Mouse (Mus musculus): ENCODE measurements around the gene Nmt1. TPM values are rescaled to one million over a fixed set of nuclear protein-coding genes. Genes with fewer than 3 reads are reported as not detected.
A peak's percentile ranks its signal among the peaks of the same experiment; 100 is the strongest.

Gene Nmt1
- polyA plus RNA-seq, 1 experiment from 2014 or later = 50.8 TPM

DNA sequence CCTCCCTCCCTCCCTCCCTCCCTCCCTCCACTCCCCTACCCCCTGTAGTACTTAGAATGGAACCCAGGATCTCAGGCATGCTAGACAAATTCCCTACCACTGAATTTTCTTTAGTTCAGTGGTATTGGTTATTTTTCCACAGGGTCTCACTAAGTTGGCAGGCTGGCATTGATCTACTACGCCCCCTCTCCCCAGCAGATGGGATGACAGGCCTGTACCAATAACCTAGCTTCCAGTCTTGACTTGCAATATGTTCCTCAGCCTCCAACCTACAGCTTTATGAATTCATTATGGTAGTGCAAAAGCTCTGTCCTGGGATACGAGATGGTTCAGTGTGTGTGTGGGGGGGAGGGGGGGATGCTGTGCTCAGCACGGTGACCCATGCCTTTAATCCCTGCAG, 4.0 kb upstream of the Nmt1 start:
- ATAC-seq (ENCODE audit: insufficient number of reproducible peaks, insufficient read depth, low FRiP score, low TSS enrichment) = no peak
- no peak overlapping the region for H3K4me2 ChIP-seq (replicated peaks)
- no peak overlapping the region for H3K27ac ChIP-seq
- peaks cover 4% of the 10 kb centered on the region; the same call in 1 of the 2 replicates for H3K36me3 ChIP-seq
- no peaks in the 10 kb centered on the region for H3K27me3 ChIP-seq
- H3K4me3 ChIP-seq = no peak overlapping the region
- WGBS = 89% methylated on average over 3 of the region's 3 CpGs
- no peaks in the 10 kb centered on the region for H3K9me3 ChIP-seq
- H3K4me1 ChIP-seq = peaks cover 10% of the 10 kb centered on the region; the same call in 1 of the 2 replicates
- no peak overlapping the region for H3K9ac ChIP-seq

DNA sequence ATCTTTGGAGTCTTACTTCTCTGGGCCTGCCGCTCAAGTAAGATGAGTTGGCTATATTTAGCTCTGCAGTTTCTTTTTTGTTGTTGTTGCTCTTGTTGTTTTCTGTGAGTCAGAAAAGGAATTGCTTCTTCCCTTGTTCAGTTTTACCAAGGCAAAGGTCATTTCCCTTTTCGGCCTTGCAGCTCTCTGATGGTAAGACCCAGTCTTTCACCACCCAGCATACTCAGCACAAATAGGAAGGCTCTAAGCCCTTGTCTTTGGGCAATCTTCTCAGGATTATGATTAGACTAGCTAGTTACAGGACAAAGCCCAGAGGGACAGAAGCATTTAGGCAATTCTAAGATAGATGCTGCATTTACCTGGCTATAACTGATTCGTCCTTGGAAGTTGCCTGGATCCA, 1.1 kb upstream of the Nmt1 start:
- Histone ChIP-seq H3K9ac (no peak overlapping the region), H3K27ac (no peak overlapping the region), H3K27me3 (no peaks in the 10 kb centered on the region), H3K4me2 (replicated peaks) (peak overlapping the region; percentile 61; the same call in 1 of the 2 replicates), H3K4me3 (no peak overlapping the region), H3K4me1 (peaks cover 21% of the 10 kb centered on the region), H3K36me3 (peaks cover 4% of the 10 kb centered on the region; the same call in 1 of the 2 replicates), H3K9me3 (no peaks in the 10 kb centered on the region)
- ATAC-seq (ENCODE audit: insufficient number of reproducible peaks, insufficient read depth, low FRiP score, low TSS enrichment) = no peak
- WGBS = 90% methylated on average over 3 of the region's 3 CpGs

DNA sequence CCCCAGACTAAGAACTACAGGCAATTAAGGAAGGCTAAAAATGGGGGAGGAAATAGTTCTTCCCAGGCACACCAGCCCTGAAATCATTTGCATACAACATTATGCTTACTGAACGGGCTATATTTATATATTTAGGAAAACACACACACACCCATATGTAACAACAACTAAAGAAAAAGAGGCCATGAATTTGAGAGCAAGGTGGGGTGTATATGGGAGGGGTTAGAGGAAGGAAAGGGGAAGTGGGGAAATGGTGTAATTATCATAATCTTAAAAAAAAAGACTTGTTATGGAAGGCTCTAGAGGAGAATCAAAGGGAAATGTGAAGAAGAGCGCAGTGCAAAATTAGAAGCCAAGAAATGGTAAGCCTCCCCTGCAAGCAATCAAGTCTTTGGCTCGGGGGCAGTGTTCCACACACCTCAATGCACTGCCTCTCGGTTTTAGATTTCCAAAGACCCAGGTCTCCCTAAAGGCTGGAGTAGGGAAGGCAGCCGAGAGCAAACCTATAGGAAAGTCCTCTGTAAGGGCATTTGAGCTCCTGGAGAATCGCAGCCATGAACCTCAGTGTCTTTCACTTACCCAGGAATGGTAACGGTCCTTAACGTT, 317 bp upstream of the Nmt1 start:
- Histone ChIP-seq H3K9me3 (no peaks in the 10 kb centered on the region), H3K4me2 (replicated peaks) (peak overlapping the region; percentile 61), H3K27me3 (no peaks in the 10 kb centered on the region), H3K4me1 (peaks cover 21% of the 10 kb centered on the region), H3K4me3 (peak overlapping the region; percentile 53), H3K9ac (peak overlapping the region; percentile 70), H3K27ac (peak overlapping the region; percentile 67), H3K36me3 (peaks cover 4% of the 10 kb centered on the region; the same call in 1 of the 2 replicates)
- ATAC-seq (ENCODE audit: insufficient number of reproducible peaks, insufficient read depth, low FRiP score, low TSS enrichment) = peak; percentile 43
- 14% methylated on average over 8 of the region's 8 CpGs for WGBS

DNA sequence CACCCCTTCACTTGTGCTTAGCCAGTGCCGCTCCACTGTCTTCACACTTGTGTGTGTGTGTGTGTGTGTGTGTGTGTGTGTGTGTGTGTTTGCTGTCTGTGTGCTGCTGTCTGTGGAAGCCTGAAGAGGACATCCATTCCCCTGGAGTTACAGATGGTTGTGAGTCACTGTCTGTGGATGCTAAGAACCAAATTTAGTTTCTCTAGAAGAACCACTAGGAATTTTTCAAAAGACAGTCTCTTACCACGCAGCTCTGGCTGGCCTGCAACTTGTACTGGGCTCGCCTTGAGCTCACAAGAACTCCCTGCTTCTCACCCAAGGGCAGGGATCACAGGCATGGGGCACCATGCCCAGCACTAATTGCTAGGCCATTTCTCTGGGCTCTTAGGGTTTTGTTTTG, 5.0 kb downstream of the Nmt1 start:
- peaks cover 11% of the 10 kb centered on the region for H3K4me1 ChIP-seq
- H3K36me3 ChIP-seq = 0 out of 2 replicates have a peak, but pooled peaks cover 1% of the 10 kb centered on the region
- H3K27ac ChIP-seq = no peak overlapping the region
- no peaks in the 10 kb centered on the region for H3K9me3 ChIP-seq
- H3K4me3 ChIP-seq = no peak overlapping the region
- no peaks in the 10 kb centered on the region for H3K27me3 ChIP-seq
- H3K4me2 ChIP-seq (replicated peaks) = no peak overlapping the region
- WGBS = 93% methylated on average over 3 of the region's 3 CpGs
- no peak overlapping the region for H3K9ac ChIP-seq
- no peak for ATAC-seq (ENCODE audit: insufficient number of reproducible peaks, insufficient read depth, low FRiP score, low TSS enrichment)

- Histone ChIP-seq H3K9me3 (no peaks in the 10 kb centered on the region), H3K36me3 (peaks cover 12% of the 10 kb centered on the region; the same call in 1 of the 2 replicates)
Measured at GRCm38 (mm10) chr11:103035007-103035406, 7.0 kb downstream of the Nmt1 start.

GRCm38 (mm10) chr11:103036881-103037465, 9.0 kb downstream of the Nmt1 start:
- no peak overlapping the region for H3K9ac ChIP-seq
- no peak overlapping the region for H3K4me3 ChIP-seq
- no peak overlapping the region for H3K27ac ChIP-seq
- WGBS = 87% methylated on average over 8 of the region's 8 CpGs
- no peak for ATAC-seq (ENCODE audit: insufficient number of reproducible peaks, insufficient read depth, low FRiP score, low TSS enrichment)
- no peak overlapping the region for H3K4me2 ChIP-seq (replicated peaks)
- no peaks in the 10 kb centered on the region for H3K9me3 ChIP-seq
- no peaks in the 10 kb centered on the region for H3K27me3 ChIP-seq
- no peaks in the 10 kb centered on the region for H3K4me1 ChIP-seq
- peaks cover 12% of the 10 kb centered on the region; the same call in 1 of the 2 replicates for H3K36me3 ChIP-seq

More at GRCm38 (mm10) chr11:103035007-103035406, 7.0 kb downstream of the Nmt1 start:
- no peak for ATAC-seq (ENCODE audit: insufficient number of reproducible peaks, insufficient read depth, low FRiP score, low TSS enrichment)
- H3K4me1 ChIP-seq = 0 out of 2 replicates have a peak, but pooled peaks cover 3% of the 10 kb centered on the region
- no peak overlapping the region for H3K4me2 ChIP-seq (replicated peaks)
- H3K27ac ChIP-seq = no peak overlapping the region
- no peak overlapping the region for H3K4me3 ChIP-seq
- H3K27me3 ChIP-seq = no peaks in the 10 kb centered on the region
- H3K9ac ChIP-seq = no peak overlapping the region
- WGBS = 82% methylated on average over 6 of the region's 6 CpGs

DNA sequence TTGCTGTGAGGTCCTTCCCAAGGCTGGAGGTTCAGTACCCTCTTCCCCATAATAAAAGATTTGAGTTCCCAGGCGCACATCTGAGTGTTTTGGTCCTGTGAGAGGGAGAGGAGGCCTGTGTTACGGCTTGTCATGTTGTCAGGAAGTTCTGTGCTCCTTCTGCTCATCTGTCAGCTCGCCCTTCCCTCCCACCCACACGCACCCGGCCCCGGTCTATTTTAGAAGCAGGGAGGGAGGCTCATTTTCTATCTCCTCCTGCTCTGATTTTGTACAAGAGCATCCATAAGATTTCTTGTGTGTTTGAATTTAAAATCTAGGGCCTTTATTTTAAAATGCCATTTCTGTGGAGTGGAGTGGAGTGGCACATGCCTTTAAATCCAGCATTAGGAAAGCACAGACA, 10.0 kb downstream of the Nmt1 start:
- H3K36me3 ChIP-seq = peaks cover 15% of the 10 kb centered on the region
- ATAC-seq (ENCODE audit: insufficient number of reproducible peaks, insufficient read depth, low FRiP score, low TSS enrichment) = no peak

DNA sequence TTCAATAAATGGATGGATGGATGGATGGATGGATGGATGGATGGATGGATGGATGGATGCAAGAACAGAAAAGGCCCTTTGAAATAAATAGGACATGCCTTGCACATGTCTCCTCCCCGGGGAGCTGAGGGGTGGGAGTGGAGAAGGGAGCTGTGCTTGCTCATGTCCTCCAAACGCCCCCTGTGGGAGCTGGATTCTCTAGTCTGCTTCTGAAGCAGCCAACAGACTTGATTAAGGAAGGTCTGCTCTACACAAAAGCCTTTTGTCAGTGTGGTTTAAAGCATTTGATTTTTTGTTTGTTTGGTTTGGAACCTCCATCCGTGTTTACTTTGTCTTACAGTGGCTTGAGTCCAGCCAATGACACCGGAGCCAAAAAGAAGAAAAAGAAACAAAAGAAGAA, 14.8 kb downstream of the Nmt1 start:
- Histone ChIP-seq H3K36me3 (peaks cover 58% of the 10 kb centered on the region), H3K9me3 (no peaks in the 10 kb centered on the region), H3K27me3 (no peaks in the 10 kb centered on the region), H3K27ac (no peak overlapping the region), H3K4me2 (replicated peaks) (no peak overlapping the region), H3K4me3 (no peak overlapping the region), H3K4me1 (no peaks in the 10 kb centered on the region), H3K9ac (no peak overlapping the region)
- no peak for ATAC-seq (ENCODE audit: insufficient number of reproducible peaks, insufficient read depth, low FRiP score, low TSS enrichment)
- 79% methylated on average over 4 of the region's 4 CpGs for WGBS

More for the DNA sequence above, 10.0 kb downstream of the Nmt1 start:
- H3K9ac ChIP-seq = no peak overlapping the region
- H3K27me3 ChIP-seq = no peaks in the 10 kb centered on the region
- no peak overlapping the region for H3K27ac ChIP-seq
- WGBS = 93% methylated on average over 6 of the region's 6 CpGs
- no peak overlapping the region for H3K4me2 ChIP-seq (replicated peaks)
- no peaks in the 10 kb centered on the region for H3K9me3 ChIP-seq
- no peaks in the 10 kb centered on the region for H3K4me1 ChIP-seq
- no peak overlapping the region for H3K4me3 ChIP-seq

GRCm38 (mm10) chr11:103043982-103044381, 16.0 kb downstream of the Nmt1 start:
- no peak overlapping the region for H3K9ac ChIP-seq
- H3K4me3 ChIP-seq = no peak overlapping the region
- no peaks in the 10 kb centered on the region for H3K4me1 ChIP-seq
- H3K4me2 ChIP-seq (replicated peaks) = no peak overlapping the region
- H3K36me3 ChIP-seq = peaks cover 48% of the 10 kb centered on the region
- no peaks in the 10 kb centered on the region for H3K27me3 ChIP-seq
- no peak for ATAC-seq (ENCODE audit: insufficient number of reproducible peaks, insufficient read depth, low FRiP score, low TSS enrichment)
- WGBS = 92% methylated on average over 3 of the region's 3 CpGs
- no peaks in the 10 kb centered on the region for H3K9me3 ChIP-seq
- H3K27ac ChIP-seq = no peak overlapping the region

GRCm38 (mm10) chr11:103046286-103046685, 18.3 kb downstream of the Nmt1 start:
- ATAC-seq (ENCODE audit: insufficient number of reproducible peaks, insufficient read depth, low FRiP score, low TSS enrichment) = no peak
- H3K4me1 ChIP-seq = no peaks in the 10 kb centered on the region
- no peaks in the 10 kb centered on the region for H3K9me3 ChIP-seq
- no peak overlapping the region for H3K4me2 ChIP-seq (replicated peaks)
- no peak overlapping the region for H3K9ac ChIP-seq
- no peak overlapping the region for H3K4me3 ChIP-seq
- H3K27me3 ChIP-seq = no peaks in the 10 kb centered on the region
- peaks cover 63% of the 10 kb centered on the region for H3K36me3 ChIP-seq
- 47% methylated on average over 8 of the region's 8 CpGs for WGBS
- H3K27ac ChIP-seq = no peak overlapping the region

- H3K9me3 ChIP-seq = no peaks in the 10 kb centered on the region
- no peak overlapping the region for H3K4me2 ChIP-seq (replicated peaks)
- H3K9ac ChIP-seq = no peak overlapping the region
- no peak overlapping the region for H3K4me3 ChIP-seq
- no peak for ATAC-seq (ENCODE audit: insufficient number of reproducible peaks, insufficient read depth, low FRiP score, low TSS enrichment)
- H3K27me3 ChIP-seq = no peaks in the 10 kb centered on the region
- peaks cover 70% of the 10 kb centered on the region for H3K36me3 ChIP-seq
- H3K4me1 ChIP-seq = no peaks in the 10 kb centered on the region
- 88% methylated on average over 5 of the region's 5 CpGs for WGBS
- no peak overlapping the region for H3K27ac ChIP-seq
Measured at GRCm38 (mm10) chr11:103049611-103050010, 21.6 kb downstream of the Nmt1 start.

- WGBS = 93% methylated on average over 9 of the region's 9 CpGs
- H3K4me3 ChIP-seq = no peak overlapping the region
- no peaks in the 10 kb centered on the region for H3K9me3 ChIP-seq
- peaks cover 65% of the 10 kb centered on the region for H3K36me3 ChIP-seq
- no peak overlapping the region for H3K9ac ChIP-seq
- no peaks in the 10 kb centered on the region for H3K27me3 ChIP-seq
- no peak overlapping the region for H3K4me2 ChIP-seq (replicated peaks)
- no peak overlapping the region for H3K27ac ChIP-seq
- ATAC-seq (ENCODE audit: insufficient number of reproducible peaks, insufficient read depth, low FRiP score, low TSS enrichment) = no peak
- no peaks in the 10 kb centered on the region for H3K4me1 ChIP-seq
Measured at GRCm38 (mm10) chr11:103050153-103050552, 22.2 kb downstream of the Nmt1 start.
